Mouse (Mus musculus) B cell, adult 62 days (primary cell): Measurements from ENCODE around the gene Scamp2. TPM values are rescaled to one million over a fixed set of nuclear protein-coding genes. Genes with fewer than 3 reads are reported as not detected.

Source experiments
- total RNA-seq: library from RNA; stranded (reverse); gene quantifications from 4 replicates; pipeline ENCODE4 v1.2.4, GENCODE M21; 2023

Gene Scamp2
- 114 to 133 TPM (median 125 TPM) in 4 replicates for total RNA-seq

DNA sequence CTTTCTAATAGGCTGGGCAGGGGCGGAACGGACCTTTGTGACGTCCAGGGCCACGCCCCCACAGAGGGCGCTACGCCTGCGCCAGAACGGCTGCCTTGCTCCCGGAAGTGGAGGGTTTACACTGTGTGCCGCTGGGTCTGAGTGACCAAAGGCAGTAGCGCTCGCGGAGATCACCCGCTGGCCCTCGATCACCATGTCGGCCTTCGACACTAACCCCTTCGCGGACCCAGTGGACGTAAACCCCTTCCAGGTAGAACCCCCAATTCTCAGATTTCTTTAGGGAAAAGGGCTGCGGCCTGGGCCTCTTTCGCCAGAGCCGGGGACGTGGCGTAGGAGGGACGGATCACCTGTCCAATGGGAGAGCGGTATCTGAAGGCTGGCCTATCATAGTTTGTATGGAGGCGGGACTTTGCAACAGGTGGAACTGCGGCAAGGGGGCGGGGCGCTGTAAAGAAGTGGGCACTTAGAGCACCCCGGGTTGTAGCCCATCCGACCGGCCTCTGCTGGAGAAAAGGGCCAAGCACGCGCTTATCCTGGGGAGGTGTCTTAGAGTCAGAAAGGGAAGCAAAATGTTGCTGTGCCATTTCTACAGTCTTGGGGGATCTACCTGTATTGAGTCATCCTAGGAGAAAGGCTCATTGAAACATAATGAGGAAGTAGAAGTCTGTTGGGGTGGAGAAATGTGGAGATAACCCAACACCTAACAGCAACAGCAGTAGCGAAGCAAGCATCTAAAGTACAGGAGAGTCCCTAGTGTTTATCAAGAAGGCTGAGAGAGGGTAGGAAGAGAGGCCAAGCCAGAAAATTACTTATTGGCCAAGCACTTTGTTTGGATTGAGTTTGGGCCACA lies at the start of gene Scamp2:
Gene Scamp2, plus strand, starts transcription at position 83 of the 850 bp plus-strand sequence.

DNA sequence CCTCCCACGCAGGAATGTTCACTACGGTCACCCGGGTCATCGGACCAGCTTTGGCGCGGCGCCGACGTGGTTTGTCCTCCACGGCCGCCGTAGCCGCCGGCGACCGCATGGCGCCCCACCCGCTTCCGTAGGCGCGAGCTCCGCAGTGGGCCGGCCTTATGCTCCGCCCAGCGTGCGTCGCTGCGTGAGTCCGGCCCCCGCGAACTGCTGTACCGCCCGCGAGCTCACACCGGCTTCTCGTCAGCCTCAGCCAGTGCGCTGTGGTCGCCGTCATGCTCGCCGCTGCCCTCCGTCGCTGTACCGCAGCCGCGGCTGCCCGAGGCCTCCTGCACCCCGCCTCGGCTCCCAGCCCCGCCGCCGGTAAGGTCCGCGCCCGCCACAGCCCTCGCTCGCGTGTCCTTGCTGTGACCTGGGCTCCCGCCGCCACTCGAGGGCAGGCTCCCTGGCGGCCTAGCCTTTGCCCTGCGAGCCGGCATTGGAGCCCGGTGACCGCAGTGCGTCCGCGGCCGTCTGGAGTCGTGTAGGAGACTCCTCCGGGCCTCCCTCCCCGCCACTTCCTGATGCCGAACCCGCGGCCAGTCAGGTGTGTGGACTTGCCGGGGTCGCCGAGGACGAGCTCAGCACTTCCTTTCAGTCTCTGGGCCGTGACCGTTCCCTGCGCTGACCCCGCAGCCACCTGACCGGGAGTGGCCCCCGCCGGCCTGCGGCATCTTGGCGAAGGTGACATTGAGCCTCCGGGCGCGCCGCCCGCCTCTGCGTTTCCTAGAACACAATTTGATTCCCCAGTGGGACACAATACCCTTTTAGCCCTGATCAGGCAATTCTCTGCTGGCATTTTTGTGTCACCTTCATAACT lies 39.5 kb upstream of the Scamp2 start, which contains the start of gene Cox5a:
Gene Cox5a, plus strand, starts transcription at position 219 of the 856 bp plus-strand sequence.

DNA sequence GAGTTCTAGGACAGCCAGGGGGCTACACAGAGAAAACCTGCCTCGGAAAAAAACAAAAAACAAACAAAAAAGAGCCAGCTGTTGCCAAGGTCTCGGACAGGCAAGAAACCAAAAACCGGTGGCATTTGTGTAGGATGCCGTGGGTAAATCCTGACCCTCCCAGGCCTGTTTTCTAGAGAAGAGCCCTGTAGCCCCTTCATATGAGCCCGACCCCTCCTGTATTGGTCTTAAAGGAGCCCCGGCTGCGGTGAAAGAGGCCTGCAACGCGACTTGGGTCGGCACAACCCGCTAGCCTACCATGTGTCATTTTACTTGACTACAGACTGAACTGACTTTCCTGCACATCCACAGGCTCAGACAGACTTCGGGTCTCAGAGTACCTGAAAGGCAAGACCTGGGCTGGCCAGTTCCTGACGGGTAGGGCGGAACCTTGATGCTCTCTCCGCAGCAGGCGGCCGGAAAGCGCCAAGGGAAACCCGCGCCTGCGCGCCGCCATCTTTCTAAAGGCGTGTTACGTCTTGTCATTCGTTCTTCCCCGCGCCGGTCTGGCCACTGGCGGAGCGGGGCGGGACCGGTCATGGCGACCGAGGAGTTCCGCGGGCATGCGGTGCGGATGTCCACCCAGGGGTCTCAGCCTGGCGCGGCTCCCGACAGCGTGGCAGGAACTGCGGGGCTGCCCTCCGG lies 23.6 kb upstream of the Scamp2 start, which contains the start of gene Fam219b:
Gene Fam219b, plus strand, starts transcription at position 485 of the 684 bp plus-strand sequence.

DNA sequence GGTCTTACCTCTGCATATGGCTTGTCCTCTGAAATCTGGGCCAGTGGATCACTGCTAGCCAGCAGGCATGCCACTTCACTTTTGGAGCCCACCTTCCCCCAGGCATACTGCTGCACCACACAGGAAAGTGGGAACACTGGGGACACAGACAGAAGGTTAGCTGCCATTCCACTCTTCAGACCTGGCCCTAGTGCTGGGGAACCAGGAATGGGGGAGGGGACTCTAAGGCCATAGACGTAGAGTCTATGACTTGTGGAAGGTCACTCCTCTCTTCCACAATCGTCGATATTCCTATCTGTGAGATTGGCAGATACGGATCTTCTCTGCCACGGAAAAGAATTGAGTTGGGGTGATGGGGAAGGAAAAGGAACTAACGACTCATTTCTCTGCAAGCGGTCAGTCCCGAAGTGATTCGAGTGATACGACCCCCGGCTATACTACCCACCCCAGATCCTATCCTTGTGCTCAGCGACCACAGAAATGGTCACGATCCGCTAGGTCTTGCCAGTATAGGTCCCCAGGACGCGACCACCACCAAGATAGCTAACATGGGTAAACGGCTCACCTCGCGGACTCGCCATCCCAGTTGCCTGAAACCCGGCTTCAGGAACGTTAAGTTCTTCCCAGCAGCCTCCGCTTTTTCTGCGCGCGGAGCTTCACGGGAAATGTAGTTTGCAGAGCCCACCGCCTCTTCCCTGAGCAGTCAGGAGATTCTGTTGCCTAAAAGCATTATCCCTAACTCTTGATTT lies 8.4 kb upstream of the Scamp2 start, which contains the start of gene Mpi:
Gene Mpi, minus strand, starts transcription at position 625 of the 749 bp plus-strand sequence.

DNA sequence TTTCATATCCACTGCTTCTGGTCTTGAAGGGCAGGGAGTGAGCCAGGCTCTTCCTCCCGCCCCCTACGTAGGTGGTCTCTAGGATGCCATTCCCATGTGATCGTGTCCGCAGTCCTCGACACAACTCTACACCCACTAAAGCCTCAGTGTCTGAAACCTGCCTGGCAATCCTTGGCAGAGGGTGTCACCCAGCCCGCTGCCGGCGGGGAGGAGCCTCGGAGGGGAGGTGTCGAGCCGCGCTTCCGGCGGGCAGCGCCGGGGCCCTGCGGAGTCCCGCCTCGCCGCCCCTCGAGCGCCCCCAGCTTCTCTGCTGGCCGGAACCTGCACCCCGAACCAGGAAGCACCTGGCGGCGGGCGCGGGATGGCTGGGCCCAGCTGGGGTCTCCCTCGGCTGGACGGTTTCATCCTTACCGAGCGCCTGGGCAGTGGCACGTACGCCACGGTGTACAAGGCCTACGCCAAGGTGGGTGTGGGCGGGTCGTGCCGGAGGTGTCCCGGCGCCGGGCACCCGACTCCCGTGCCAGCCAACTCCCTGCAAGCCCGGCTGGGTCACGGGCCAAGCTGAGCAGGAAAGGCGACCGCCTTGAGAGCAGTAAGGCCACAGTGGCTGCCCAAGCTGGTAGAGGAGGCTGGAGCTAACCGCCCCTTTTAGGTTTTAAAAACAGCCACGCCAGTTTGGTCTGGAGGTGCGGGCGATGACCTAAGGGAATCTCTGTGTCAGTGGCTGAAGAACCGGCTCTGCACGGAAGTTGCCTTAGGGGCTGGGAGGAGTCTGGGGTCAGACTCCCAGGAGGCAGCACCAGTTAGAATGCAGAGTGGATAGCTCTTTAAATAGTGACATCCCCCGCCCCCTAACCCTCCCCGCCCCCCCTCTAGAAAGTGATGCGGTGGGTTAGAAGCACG lies 28.7 kb downstream of the Scamp2 start, which contains the start of gene Ulk3:
Gene Ulk3, plus strand, starts transcription at position 229 of the 903 bp plus-strand sequence.

DNA sequence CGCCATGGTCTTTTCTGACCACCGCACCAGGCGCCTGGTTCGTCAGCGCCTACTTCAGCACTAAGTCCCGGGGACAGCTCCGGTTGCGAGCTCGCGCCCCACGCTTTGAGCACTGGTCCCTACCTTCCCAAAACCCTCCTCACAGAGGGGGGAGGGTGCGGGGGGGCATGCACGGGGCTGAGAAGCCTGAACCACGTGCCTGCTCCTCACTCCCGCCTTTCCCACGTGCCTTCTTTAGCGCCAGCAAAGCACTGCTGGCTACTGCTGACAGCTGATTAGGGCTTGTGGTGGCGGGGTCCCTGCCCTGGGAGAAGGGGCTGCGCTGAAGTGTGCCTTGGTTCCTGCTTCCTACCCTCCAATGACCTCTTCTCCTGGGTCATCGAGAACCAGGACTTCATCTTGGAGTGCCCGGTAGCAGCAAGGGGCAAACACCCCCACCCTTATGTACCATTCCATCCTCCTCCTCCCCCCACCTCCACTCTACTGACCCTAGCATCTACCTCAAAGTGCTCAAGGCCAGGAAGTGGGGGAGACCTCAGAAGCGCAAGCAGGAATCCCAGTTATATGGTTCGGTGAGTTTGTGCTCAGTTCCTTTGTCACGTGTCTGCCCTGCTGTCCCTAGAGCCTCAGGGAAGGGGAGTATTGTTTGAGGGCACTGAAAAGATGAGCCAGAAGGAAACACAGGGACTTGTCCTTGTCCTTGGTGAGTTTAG lies 45.6 kb downstream of the Scamp2 start, which contains the start of gene Cplx3:
Gene Cplx3, minus strand, starts transcription at position 143 of the 713 bp plus-strand sequence.

DNA sequence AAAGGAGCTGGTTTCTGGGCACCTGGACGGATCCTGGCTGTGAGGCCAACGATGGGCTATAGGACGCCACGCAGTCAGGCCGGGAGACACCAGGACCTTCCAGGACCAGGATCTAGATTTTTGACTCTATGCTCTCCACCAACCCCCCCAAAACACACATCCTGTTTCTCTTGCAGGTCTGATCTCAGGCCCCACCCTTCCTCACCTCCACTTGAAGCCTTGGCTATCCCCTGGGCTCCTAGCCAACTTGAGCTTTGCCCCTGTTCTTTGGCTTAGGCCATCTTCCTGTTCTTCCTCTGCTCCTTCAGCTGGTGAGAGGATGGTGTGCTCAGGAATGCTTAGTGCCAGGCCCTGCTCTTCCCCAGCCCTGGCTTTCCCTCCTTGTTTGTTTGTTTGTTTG lies 59.9 kb downstream of the Scamp2 start, which contains the start of gene Lman1l:
Gene Lman1l, minus strand, starts transcription at position 101 of the 400 bp plus-strand sequence.

Other genes with a start within 250 kb of the Scamp2 start
- gene Ppcdc, start 120.8 kb upstream of the Scamp2 start, total RNA-seq = 74.8 to 88.2 TPM (median 80.7 TPM) in 4 replicates
- gene Scamp5, start 92.9 kb upstream of the Scamp2 start, total RNA-seq = 0.30 to 0.57 TPM (median 0.53 TPM) in 3 of 4 replicates, not detected in the other
- 0.43 to 0.95 TPM in 2 of 4 replicates, not detected in the others for gene Rpp25, start 56.9 kb upstream of the Scamp2 start, total RNA-seq
- 84.0 to 104 TPM (median 98.3 TPM) in 4 replicates for gene Cox5a, start 39.7 kb upstream of the Scamp2 start, total RNA-seq
- 11.6 to 15.8 TPM (median 11.9 TPM) in 4 replicates for gene Fam219b, start 23.4 kb upstream of the Scamp2 start, total RNA-seq
- 9.3 to 11.6 TPM (median 11.3 TPM) in 4 replicates for gene Mpi, start 8.2 kb upstream of the Scamp2 start, total RNA-seq
- 88.8 to 105 TPM (median 91.0 TPM) in 4 replicates for gene Ulk3, start 28.5 kb downstream of the Scamp2 start, total RNA-seq
- gene Cplx3, start 45.3 kb downstream of the Scamp2 start, total RNA-seq = 0.21 to 0.27 TPM in 2 of 4 replicates, not detected in the others
- gene Lman1l, start 59.8 kb downstream of the Scamp2 start, total RNA-seq = 0.50 to 0.69 TPM (median 0.58 TPM) in 4 replicates
- 505 to 571 TPM (median 559 TPM) in 4 replicates for gene Csk, start 92.7 kb downstream of the Scamp2 start, total RNA-seq
- gene Cyp1a2, start 122.8 kb downstream of the Scamp2 start, total RNA-seq = not detected in 4 replicates
- not detected in 4 replicates for gene Cyp1a1, start 127.0 kb downstream of the Scamp2 start, total RNA-seq
- gene Edc3, start 147.6 kb downstream of the Scamp2 start, total RNA-seq = 20.1 to 22.5 TPM (median 20.7 TPM) in 4 replicates
- gene Clk3, start 204.9 kb downstream of the Scamp2 start, total RNA-seq = 200 to 224 TPM (median 217 TPM) in 4 replicates